Mouse (Mus musculus): Measurements from ENCODE around the gene Ppp1r14a.

The Ppp1r14a gene

DNA sequence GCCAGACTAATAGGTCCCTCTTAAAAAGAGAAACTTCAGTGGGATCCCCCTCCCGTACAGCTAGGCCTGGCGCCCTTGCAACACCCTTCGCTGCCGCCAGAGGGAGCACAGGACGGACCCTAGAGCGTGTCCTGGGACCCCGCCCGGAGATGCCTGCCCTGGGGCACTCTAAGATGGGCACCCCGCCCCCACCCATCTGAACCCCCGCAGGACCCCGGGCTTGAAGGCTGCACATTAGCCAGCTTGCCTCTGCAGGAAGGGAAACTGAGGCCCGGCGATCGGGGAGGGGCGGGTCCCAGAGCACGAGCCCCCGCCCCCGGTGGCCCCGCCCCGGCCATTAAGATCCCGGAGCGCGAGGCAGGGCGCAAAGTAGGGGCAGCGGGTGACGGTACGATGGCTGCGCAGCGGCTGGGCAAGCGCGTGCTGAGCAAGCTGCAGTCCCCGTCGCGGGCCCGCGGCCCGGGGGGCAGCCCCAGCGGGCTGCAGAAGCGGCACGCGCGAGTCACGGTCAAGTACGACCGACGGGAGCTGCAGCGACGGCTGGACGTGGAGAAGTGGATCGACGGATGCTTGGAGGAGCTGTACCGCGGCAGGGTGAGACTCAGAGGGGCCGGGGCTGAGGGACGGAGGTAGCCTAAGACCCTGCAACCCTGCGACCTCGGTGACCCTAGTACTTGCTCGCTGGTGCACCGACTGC, at the start of gene Ppp1r14a:
Gene Ppp1r14a (plus strand): TSS at position 367 of the 697 bp plus-strand sequence.
- DNase-seq (ENCODE audit: low spot score in 2 of 2) = peak; percentile 75 to 81

DNA sequence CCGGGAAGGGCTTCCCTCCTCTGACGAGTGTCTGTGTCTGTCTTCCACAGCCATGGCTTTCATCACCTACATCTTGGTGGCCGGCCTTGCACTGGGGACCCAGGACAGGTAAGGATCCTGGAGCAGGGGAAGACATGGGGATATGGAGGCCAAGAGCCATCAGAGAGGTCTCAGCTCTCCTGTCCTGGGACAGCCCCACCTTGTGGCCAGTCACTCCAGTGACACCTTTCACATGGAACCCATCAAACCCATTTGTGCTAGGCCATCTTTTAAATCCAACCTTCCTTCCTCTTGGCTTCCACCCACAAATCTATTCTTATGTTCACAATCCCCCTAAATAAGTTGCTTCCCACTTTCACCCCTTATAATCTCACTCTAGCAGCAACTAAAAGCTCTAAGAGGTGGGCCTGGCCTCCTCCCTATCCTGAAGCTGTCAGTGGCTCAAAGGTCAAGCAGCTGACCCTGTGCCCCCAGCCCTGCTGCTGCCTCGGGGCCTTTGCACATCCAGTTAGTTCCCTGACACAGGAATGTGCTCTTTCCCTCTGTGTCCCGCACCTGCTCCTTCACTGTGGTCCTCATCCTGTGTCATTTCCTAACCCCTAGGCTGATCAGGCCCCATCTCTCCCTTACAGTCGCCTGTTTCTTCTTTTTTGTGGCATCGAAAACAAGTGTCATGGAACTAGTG, 44.2 kb upstream of the Ppp1r14a start:
- no peak for DNase-seq (ENCODE audit: low spot score in 2 of 2)

GRCm38 (mm10) chr7:29246015-29246414, 43.1 kb upstream of the Ppp1r14a start:
- DNase-seq (ENCODE audit: low spot score in 2 of 2) = no peak

DNA sequence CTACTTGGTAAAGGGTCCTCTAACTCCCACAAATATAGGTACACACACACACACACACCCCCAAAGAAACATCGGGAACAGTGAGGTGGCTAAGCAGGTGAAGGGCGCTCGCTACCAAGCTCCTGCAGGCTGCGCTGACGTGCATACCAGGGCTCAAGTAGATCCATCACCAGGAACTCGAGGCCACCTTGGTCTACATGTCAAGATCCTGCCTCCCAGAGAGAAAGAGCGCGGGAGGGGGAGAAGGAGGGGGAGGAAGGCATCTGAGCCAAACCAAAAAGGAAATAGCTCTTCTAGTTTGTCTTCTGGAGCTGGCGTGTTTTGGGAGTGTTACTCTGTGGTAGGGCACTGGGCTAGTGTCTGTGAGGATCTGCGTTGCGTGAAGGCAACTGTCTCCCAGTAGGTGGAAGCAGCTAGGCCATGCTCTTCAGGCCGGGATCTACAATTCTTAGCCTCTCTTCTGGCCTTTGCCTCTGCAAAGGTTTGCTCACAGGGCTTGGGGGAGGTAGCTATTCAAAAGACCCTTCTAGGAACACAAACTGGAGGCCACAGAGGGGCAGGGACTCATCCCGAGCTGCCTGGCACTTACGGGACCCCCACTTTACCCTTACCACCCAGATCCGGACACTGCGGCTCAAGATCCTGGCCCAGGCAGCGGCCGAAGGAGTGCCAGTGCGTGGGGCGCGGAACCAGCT, 42.3 kb upstream of the Ppp1r14a start:
- DNase-seq (ENCODE audit: low spot score in 2 of 2) = no peak

DNA sequence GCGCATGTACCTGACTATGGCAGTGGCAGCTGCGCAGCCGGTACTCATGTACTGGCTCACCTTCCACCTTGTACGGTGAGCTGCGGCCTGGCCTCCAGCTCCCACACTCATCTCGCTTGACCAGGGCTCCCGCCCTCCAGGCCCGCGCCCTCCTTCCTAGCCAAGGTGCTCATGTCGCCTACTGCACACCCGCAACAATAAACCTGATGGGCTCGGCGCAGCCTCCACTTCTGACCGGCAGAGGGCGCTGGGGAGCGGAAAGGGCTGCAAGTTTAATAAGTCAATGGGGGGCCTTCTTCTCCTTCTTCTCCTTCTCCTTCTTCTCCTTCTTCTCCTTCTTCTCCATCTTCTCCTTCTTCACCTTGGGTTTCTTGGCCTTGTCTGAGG, 41.8 kb upstream of the Ppp1r14a start:
- DNase-seq (ENCODE audit: low spot score in 2 of 2) = peak; percentile 60 to 69

- DNase-seq (ENCODE audit: low spot score in 2 of 2) = no peak
These were observed 41.4 kb upstream of the Ppp1r14a start for GRCm38 (mm10) chr7:29247706-29248105.

DNA sequence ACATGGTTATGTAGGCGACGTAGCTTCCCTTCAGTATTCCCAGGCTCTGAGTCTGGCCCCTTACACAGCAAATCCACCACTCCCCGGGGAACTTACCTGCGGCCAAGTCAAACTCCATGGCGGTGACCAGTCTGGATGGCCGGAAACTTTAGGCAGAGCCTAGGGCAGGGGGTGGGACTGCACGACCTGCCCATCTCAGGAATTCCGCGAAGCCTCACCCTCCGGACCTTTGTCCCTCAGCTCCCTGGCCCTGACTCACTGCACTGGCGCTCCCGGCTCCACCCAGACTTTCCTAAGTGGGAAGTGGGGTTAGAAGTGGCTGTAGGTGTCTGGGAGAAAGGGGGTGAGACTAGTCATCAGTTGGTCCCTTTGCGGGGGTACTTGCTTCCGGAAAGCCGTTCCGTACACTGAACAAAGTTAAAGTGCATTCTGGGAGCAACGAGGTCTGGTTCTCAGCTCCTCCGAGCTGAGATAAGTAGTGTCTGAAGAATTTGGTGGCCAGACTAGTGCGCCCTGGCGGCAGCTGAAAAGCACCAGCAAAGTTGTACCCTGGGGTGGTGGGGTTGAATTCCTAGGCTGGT, 40.8 kb upstream of the Ppp1r14a start, which contains the start of gene 2200002D01Rik:
Gene 2200002D01Rik (minus strand): TSS at position 206 of the 581 bp plus-strand sequence.
- DNase-seq (ENCODE audit: low spot score in 2 of 2) = peak in 1 of 2 experiments; percentile 40

GRCm38 (mm10) chr7:29251166-29251565, 37.9 kb upstream of the Ppp1r14a start:
- no peak for DNase-seq (ENCODE audit: low spot score in 2 of 2)

- DNase-seq (ENCODE audit: low spot score in 2 of 2) = no peak
These were observed 35.3 kb upstream of the Ppp1r14a start for GRCm38 (mm10) chr7:29253842-29254241.

- DNase-seq (ENCODE audit: low spot score in 2 of 2) = no peak
These were observed 33.2 kb upstream of the Ppp1r14a start for GRCm38 (mm10) chr7:29255875-29256274.

DNA sequence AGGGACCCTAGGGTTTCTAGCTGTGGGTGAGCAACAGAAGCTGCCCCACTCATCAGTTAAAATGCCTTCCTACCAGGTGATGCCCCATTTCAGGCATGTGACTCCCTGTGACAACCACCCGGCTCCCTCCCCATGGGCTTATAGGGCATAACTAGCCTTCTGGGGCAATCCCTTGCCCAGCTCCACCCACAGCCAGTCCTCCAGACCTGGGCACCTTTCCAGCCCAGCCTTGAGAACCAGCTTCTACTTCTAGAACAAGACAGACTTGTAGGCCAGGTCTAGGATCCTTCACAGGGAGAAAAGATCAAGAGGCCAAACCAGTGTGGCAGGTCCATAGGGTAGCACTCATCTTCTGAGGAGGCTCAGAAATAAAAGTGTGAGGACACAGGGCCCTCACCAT, 31.7 kb upstream of the Ppp1r14a start:
- DNase-seq (ENCODE audit: low spot score in 2 of 2) = no peak

DNA sequence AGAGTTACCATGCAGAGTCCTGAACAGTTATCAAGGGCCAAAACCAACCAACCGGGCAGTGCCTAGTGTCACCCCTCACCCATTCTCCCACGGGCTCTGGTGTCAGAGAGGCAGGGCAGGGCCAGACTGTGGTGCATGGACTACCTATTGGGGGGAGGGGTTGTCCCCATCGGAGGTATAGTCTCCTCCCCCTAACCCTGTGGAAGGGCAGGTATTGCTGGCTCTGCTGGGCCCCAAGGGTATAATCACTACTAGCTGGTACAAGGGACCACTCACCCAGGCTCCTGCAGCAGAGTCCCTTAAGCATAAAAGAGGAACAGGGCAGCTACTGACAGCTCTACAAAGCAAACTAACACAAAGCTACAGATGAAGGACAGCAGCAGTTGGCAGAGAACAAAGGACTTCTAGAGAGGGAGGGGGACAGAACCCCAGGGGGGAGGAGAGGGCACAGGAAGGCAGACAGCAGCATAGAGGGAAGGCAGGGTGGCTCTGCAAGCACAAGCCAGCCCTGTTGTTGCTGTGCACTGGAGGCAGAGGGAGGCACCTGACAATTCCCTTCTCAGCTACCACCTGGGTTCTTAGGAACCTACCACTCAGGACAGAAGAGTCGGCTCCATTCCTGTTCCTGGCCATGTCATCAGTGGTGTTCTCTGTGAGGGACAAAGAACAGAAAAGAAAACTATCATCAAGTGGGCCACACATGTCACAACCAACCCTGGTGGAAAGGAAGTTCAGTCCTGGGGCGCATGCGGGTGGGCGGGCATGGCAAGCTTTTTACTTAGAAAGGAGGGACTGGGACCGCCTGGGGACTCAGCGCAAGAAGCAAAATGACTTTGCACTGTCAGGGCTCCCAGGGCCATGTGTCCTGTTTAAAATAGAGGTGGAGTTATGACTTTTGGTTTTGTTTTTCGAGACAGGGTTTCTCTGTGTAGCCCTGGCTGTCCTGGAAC, 29.1 kb upstream of the Ppp1r14a start:
- no peak for DNase-seq (ENCODE audit: low spot score in 2 of 2)

GRCm38 (mm10) chr7:29262151-29262550, 27.0 kb upstream of the Ppp1r14a start:
- DNase-seq (ENCODE audit: low spot score in 2 of 2) = no peak

DNA sequence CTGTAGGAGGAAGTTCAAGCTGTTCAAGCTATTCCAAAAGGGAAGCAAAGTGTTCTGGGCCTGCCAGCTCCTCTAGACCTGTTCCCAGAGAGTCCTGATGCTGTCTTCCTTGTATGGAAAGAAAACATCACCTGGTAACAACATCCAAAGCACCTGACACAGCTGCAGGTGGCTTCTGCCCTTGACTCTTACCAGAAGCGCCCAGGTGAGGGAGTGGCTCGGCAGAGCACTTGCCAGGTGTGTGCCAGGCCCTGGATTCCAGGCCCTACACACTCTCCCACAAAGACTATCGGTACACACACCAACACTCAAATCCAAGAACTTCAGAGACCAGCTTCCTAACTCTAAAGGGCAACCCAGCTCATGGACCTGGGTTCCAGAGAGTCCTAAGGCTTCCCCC, 25.3 kb upstream of the Ppp1r14a start:
- DNase-seq (ENCODE audit: low spot score in 2 of 2) = no peak

GRCm38 (mm10) chr7:29265636-29266035, 23.5 kb upstream of the Ppp1r14a start:
- DNase-seq (ENCODE audit: low spot score in 2 of 2) = no peak

DNA sequence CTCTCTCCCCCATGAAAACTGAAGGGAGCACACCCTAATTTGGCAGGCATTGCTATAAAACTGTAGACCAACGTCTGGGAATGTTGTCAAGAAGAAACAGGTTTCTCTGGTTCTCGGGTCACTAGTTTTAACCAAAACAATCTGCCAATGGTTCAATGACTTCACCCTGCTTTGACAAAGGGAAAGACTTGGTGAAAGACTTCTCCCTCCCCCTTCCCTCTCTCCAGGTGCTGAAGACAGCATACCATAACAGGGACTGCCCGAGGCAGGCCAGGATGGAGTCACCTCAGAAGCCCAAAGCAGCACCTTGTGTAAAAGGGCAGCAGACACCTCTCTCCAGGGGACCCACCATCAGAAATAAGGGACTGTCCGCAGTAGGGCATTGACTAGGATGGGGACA, 22.2 kb upstream of the Ppp1r14a start:
- DNase-seq (ENCODE audit: low spot score in 2 of 2) = no peak

- no peak for DNase-seq (ENCODE audit: low spot score in 2 of 2)
These were observed 18.7 kb upstream of the Ppp1r14a start for GRCm38 (mm10) chr7:29270445-29270844.

GRCm38 (mm10) chr7:29271687-29272465, 17.2 kb upstream of the Ppp1r14a start:
- no peak for DNase-seq (ENCODE audit: low spot score in 2 of 2)

DNA sequence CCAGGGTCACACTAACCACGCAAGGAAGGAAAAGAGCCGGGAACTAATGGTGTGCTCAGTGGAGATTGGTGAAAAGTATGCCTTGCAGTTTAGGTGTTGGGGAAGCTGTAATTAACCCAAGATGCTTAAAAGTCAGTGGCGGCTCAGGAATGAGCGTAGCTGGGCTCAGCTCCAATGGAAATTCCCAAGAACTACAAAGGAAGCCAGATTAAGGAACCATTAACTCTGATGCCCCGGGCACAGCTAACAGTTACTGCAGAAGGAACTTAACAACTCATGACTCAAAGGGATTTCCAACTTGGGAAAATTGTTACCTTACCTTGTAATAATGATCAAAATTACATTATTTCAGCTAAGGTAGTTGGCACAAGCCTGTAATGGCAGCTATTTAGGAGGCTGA, 12.4 kb upstream of the Ppp1r14a start:
- no peak for DNase-seq (ENCODE audit: low spot score in 2 of 2)

DNA sequence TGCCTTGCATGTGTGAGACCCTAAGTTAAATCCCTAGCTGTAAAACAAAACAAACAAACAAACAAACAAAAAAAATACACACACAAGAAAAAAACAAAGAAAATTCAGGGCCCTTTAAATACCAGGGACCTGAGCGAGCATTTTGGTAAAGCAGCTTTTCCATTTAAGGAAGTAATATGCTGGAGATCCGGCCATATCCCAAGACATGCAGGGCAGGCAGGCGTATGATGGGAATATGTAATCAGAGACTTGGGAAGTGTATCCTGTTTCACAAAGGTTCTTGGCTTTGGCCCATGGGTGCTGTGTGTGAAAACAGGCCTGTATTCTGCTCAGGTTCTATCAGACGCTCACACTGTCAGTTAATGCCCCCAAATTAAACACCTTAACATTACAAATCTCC, 11.6 kb upstream of the Ppp1r14a start:
- no peak for DNase-seq (ENCODE audit: low spot score in 2 of 2)
